Mouse (Mus musculus): ENCODE measurements around the gene Lemd2. TPM values are rescaled to one million over a fixed set of nuclear protein-coding genes. Genes with fewer than 3 reads are reported as not detected.

The Lemd2 gene
- total and polyA plus RNA-seq, 2 experiments from 2014 or later = 7.1 to 40.2 TPM

DNA sequence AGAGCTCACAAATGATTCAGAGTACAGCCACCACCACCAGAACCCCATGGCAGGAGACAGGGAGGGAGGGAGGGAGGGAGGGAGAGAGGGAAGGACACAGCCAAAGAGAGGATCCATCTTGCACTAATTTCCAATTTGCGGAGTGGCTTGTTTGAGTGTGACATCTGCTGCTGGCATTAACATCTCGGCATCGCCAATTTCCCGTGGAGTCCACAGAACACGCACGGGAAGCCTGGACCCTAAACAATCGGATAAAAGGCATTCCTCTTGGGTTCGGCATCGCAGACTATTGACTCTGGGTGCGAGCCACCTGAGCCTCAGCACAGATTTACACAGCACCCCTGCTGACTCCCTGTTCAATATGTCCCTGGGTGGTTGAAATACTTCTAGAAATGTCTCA is 21.5 kb upstream of the Lemd2 start:
- no peaks in the 10 kb centered on the region for H3K36me3 ChIP-seq (replicated peaks; ENCODE audit: control insufficient read depth, insufficient read depth, low read length)
- no peak overlapping the region for H3K4me2 ChIP-seq (ENCODE audit: low read depth, low read length)
- no peaks in the 10 kb centered on the region for H3K4me1 ChIP-seq (ENCODE audit: control insufficient read depth, insufficient read depth)
- no peak overlapping the region for H3K27ac ChIP-seq (ENCODE audit: low read depth)
- WGBS = 73% methylated on average over 10 of the region's 10 CpGs
- peaks cover 41% of the 10 kb centered on the region for H3K27me3 ChIP-seq (ENCODE audit: control insufficient read depth, insufficient read depth, low read length)
- H3K9me3 ChIP-seq (replicated peaks; ENCODE audit: control insufficient read depth, low read length) = no peaks in the 10 kb centered on the region
- ATAC-seq (ENCODE audit: insufficient read depth, low read depth) = no peak
- no peak overlapping the region for H3K4me3 ChIP-seq (ENCODE audit: low read depth, low read length)
- TF ChIP-seq CTCF (IDR thresholded peaks at IDR 0.05; ENCODE audit: low read depth) (no peak), EP300 (IDR thresholded peaks at IDR 0.05; ENCODE audit: low read depth) (no peak)
- H3K9ac ChIP-seq (replicated peaks; ENCODE audit: low read depth, low read length) = no peak overlapping the region
- no peak for DNase-seq (ENCODE audit: low spot score)

DNA sequence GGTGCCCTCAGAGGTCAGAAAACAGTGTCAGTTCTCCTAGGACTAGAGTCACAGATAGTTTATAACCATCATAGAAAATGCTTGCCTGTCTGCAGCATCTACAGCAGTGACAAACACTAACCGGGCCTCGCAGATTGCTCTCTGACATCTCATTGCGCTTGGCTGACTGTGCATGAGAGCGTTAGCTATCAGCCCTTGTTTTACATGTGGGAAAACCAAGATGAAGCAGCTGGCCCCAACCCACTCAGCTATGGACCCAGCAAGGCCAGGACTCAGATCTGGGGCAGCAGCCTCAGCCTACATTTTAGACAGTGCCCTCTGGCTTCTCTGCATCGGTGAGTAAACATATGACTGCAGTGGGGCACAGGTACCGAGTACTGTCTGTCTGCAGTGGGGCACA is 19.6 kb upstream of the Lemd2 start:
- H3K36me3 ChIP-seq (replicated peaks; ENCODE audit: control insufficient read depth, insufficient read depth, low read length) = no peaks in the 10 kb centered on the region
- DNase-seq (ENCODE audit: low spot score) (no peak), ATAC-seq (ENCODE audit: insufficient read depth, low read depth) (no peak)
- no peak overlapping the region for H3K4me3 ChIP-seq (ENCODE audit: low read depth, low read length)
- H3K9ac ChIP-seq (replicated peaks; ENCODE audit: low read depth, low read length) = no peak overlapping the region
- no peaks in the 10 kb centered on the region for H3K9me3 ChIP-seq (replicated peaks; ENCODE audit: control insufficient read depth, low read length)
- H3K27me3 ChIP-seq (ENCODE audit: control insufficient read depth, insufficient read depth, low read length) = peaks cover 29% of the 10 kb centered on the region
- 84% methylated on average over 6 of the region's 6 CpGs for WGBS
- no peak for TF ChIP-seq EP300 (IDR thresholded peaks at IDR 0.05; ENCODE audit: low read depth)
- H3K27ac ChIP-seq (ENCODE audit: low read depth) = no peak overlapping the region
- H3K4me1 ChIP-seq (ENCODE audit: control insufficient read depth, insufficient read depth) = no peaks in the 10 kb centered on the region
- no peak overlapping the region for H3K4me2 ChIP-seq (ENCODE audit: low read depth, low read length)

DNA sequence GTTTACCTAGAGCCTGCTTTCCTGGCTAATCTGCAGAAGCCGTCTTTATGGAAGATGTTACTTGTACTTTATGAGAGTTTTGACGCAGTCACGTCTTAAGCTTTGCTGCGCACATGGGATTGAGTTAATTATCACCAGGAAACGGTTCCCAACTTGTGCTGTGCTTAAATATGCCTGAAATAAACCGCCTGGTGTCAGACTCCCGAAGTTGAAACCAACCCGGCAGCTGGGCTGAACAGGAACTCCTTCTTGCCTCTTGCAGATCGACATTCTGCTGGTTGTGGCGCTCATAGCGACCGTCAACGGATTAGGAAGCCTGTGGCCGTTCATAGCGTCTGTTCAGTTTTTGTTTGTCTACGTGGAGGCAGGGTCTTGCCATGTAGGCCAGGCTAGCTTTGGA is 17.3 kb upstream of the Lemd2 start:
- Histone ChIP-seq H3K9me3 (replicated peaks; ENCODE audit: control insufficient read depth, low read length) (no peaks in the 10 kb centered on the region), H3K36me3 (replicated peaks; ENCODE audit: control insufficient read depth, insufficient read depth, low read length) (no peaks in the 10 kb centered on the region), H3K4me3 (ENCODE audit: low read depth, low read length) (no peak overlapping the region), H3K9ac (replicated peaks; ENCODE audit: low read depth, low read length) (no peak overlapping the region), H3K4me2 (ENCODE audit: low read depth, low read length) (no peak overlapping the region), H3K4me1 (ENCODE audit: control insufficient read depth, insufficient read depth) (no peaks in the 10 kb centered on the region), H3K27ac (ENCODE audit: low read depth) (no peak overlapping the region), H3K27me3 (ENCODE audit: control insufficient read depth, insufficient read depth, low read length) (peaks cover 11% of the 10 kb centered on the region; the same call in 1 of the 2 replicates)
- DNase-seq (ENCODE audit: low spot score) (no peak), ATAC-seq (ENCODE audit: insufficient read depth, low read depth) (no peak)
- no peak for TF ChIP-seq CTCF (IDR thresholded peaks at IDR 0.05; ENCODE audit: low read depth)
- TF ChIP-seq EP300 (IDR thresholded peaks at IDR 0.05; ENCODE audit: low read depth) = no peak
- 77% methylated on average over 16 of the region's 16 CpGs for WGBS

DNA sequence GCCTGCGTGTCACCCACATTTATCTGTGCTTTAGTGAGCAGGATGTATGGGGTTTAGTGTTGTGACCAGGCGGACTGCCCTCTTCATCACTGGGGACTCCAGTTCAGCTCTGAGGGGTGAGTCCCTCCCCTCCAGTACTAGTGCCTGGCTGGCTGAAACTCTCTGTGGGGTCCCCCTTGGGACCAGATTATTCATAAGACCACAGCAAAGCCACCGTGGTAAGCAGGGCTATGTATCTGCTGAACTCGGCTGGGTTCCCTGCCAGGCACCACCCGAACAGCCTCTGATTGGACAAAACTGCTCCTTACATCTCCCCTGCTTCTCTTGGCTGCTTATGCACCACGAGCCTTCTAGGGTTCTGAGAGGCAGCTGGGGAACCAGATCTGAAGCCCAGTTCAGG is 14.6 kb upstream of the Lemd2 start:
- Histone ChIP-seq H3K9ac (replicated peaks; ENCODE audit: low read depth, low read length) (no peak overlapping the region), H3K27ac (ENCODE audit: low read depth) (no peak overlapping the region), H3K27me3 (ENCODE audit: control insufficient read depth, insufficient read depth, low read length) (peaks cover 14% of the 10 kb centered on the region; the same call in 1 of the 2 replicates), H3K4me3 (ENCODE audit: low read depth, low read length) (no peak overlapping the region), H3K4me2 (ENCODE audit: low read depth, low read length) (no peak overlapping the region), H3K4me1 (ENCODE audit: control insufficient read depth, insufficient read depth) (no peaks in the 10 kb centered on the region), H3K9me3 (replicated peaks; ENCODE audit: control insufficient read depth, low read length) (no peaks in the 10 kb centered on the region), H3K36me3 (replicated peaks; ENCODE audit: control insufficient read depth, insufficient read depth, low read length) (no peaks in the 10 kb centered on the region)
- DNase-seq (ENCODE audit: low spot score) (no peak), ATAC-seq (ENCODE audit: insufficient read depth, low read depth) (no peak)
- 52% methylated on average over 6 of the region's 6 CpGs for WGBS
- no peak for TF ChIP-seq EP300 (IDR thresholded peaks at IDR 0.05; ENCODE audit: low read depth)
- no peak for TF ChIP-seq CTCF (IDR thresholded peaks at IDR 0.05; ENCODE audit: low read depth)

DNA sequence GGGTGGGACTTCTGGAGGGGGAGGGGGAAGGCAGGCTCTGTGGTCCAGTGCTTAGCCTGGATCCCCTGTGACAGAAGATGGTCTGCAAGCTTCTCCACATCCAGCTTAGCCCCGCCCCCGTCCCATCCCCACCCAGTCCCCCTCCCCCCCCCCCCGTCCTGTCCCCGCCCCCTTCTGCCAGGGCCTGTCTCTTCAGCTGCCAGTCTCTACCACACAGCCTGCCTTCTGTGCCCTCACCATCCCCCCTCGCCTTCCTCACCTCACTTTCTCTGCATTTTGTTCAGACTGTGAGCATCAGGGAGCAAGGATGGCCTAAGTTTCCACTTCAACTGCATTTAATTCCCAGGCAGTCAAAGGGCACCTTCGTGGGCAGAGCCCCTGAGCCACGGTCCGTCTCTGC is 14.1 kb upstream of the Lemd2 start:
- no peak overlapping the region for H3K27ac ChIP-seq (ENCODE audit: low read depth)
- H3K4me2 ChIP-seq (ENCODE audit: low read depth, low read length) = no peak overlapping the region
- H3K4me3 ChIP-seq (ENCODE audit: low read depth, low read length) = no peak overlapping the region
- no peak for DNase-seq (ENCODE audit: low spot score)
- no peak for ATAC-seq (ENCODE audit: insufficient read depth, low read depth)
- H3K36me3 ChIP-seq (replicated peaks; ENCODE audit: control insufficient read depth, insufficient read depth, low read length) = no peaks in the 10 kb centered on the region
- no peak for TF ChIP-seq CTCF (IDR thresholded peaks at IDR 0.05; ENCODE audit: low read depth)
- no peak for TF ChIP-seq EP300 (IDR thresholded peaks at IDR 0.05; ENCODE audit: low read depth)
- H3K9ac ChIP-seq (replicated peaks; ENCODE audit: low read depth, low read length) = no peak overlapping the region
- peaks cover 14% of the 10 kb centered on the region; the same call in 1 of the 2 replicates for H3K27me3 ChIP-seq (ENCODE audit: control insufficient read depth, insufficient read depth, low read length)
- no peaks in the 10 kb centered on the region for H3K9me3 ChIP-seq (replicated peaks; ENCODE audit: control insufficient read depth, low read length)
- H3K4me1 ChIP-seq (ENCODE audit: control insufficient read depth, insufficient read depth) = no peaks in the 10 kb centered on the region
- WGBS = 62% methylated on average over 4 of the region's 8 CpGs

DNA sequence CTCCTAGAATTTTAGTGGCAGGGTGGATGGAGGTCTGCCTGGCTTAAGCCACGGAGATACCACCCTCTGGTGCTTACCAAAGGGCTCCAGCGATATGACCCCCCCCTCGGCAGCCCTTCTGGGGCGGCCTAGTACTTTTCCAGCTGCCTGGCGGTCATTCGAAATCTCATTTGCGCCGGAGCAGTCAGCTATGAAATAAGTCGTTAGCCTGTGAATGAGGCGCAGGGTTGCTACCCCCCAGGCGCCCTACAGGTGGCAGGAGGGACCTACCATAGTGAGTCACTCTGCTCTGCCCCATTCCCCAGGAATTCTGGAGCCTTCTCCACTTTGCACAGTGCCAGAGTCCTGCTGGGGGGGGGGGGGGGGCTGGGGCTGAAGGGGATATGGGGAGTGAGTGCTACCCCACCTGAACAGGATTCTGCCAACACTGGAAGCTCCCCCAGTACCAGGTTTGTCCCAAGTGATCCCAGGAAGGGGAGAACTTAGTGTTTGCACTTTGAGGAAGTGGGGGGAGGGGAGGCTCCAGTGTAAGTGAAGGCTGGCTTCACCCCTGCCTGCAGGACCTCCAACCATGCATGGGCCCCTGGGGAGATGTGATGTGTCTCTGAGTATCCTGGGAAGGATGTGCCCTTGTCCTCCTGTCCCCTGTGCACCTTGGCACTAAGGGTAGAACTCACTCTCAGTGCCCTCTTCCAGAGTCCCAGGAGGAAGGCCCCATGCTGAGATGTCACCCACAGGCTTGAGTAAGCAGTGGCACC is 8.7 kb upstream of the Lemd2 start:
- Histone ChIP-seq H3K27ac (ENCODE audit: low read depth) (no peak overlapping the region), H3K4me2 (ENCODE audit: low read depth, low read length) (0 out of 2 replicates have a peak overlapping the region, but pooled peaks have one; percentile 17), H3K4me3 (ENCODE audit: low read depth, low read length) (no peak overlapping the region), H3K9me3 (replicated peaks; ENCODE audit: control insufficient read depth, low read length) (no peaks in the 10 kb centered on the region), H3K36me3 (replicated peaks; ENCODE audit: control insufficient read depth, insufficient read depth, low read length) (no peaks in the 10 kb centered on the region), H3K4me1 (ENCODE audit: control insufficient read depth, insufficient read depth) (no peaks in the 10 kb centered on the region), H3K9ac (replicated peaks; ENCODE audit: low read depth, low read length) (no peak overlapping the region), H3K27me3 (ENCODE audit: control insufficient read depth, insufficient read depth, low read length) (peaks cover 23% of the 10 kb centered on the region)
- 6% methylated on average over 11 of the region's 11 CpGs for WGBS
- TF ChIP-seq EP300 (IDR thresholded peaks at IDR 0.05; ENCODE audit: low read depth) = no peak
- TF ChIP-seq CTCF (IDR thresholded peaks at IDR 0.05; ENCODE audit: low read depth) = peak; percentile 65
- DNase-seq (ENCODE audit: low spot score) (peak; percentile 36), ATAC-seq (ENCODE audit: insufficient read depth, low read depth) (peak; percentile 82)
